ENCODE assay signal across 1 mouse cellular context in the genomic region with DNA sequence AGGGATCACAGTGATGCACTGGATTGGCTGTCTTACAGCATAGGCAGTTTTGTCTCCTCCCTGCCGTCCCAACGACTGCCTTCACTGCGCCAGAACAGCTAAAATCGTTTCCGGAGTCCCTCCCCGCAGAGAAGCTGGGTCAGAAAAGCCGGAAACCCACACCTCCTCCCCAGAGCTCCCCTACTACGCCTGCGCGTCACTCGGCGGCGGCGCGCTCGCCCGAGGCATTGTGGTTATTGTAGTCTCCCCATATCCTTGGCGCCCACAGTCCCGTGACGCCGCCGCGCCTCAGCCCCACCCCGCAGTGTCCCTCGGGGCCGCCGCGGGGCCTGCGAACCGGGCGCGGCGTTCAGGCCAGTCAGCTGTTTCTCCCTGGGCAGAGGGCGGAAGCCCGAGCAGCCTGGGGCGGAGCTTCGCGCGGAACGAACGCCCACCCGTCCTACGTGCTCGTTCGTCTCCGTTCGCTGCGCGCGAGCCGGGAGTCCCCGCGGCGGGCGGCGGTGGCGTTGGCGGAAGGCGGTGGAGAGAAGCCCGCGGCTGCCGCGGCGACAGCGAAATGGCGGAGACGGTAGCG.
A peak's percentile ranks its signal among the peaks of the same experiment; 100 is the strongest.
TF ChIP-seq lines count a peak whose summit lies in the region.

A gene (plus strand): TSS at position 256 of the 574 bp plus-strand sequence.

TF ChIP-seq in CH12.LX, 34 proteins besides CTCF, POLR2A, EP300 and RAD21 (continued from another document):
- TF ChIP-seq MYC (IDR thresholded peaks at IDR 0.05; ENCODE audit: low read depth, low read length) (no peak), ZNF384 (IDR thresholded peaks at IDR 0.05; ENCODE audit: low read depth, low read length) (no peak), GABPA (IDR thresholded peaks at IDR 0.05; ENCODE audit: insufficient replicate concordance, low read depth, low read length) (no peak; the same call in 1 of the 2 replicates), MXI1 (IDR thresholded peaks at IDR 0.05; ENCODE audit: low read depth, low read length) (peak; percentile 41; the same call in 1 of the 2 replicates), ETS1 (conservative IDR thresholded peaks at IDR 0.05; ENCODE audit: low read depth, low read length) (peak; percentile 68), NELFE (IDR thresholded peaks at IDR 0.05; ENCODE audit: low read depth, low read length) (peak; percentile 41), ELF1 (IDR thresholded peaks at IDR 0.05; ENCODE audit: low read depth, low read length) (peak; percentile 93), MEF2A (IDR thresholded peaks at IDR 0.05; ENCODE audit: borderline replicate concordance, low read depth, low read length) (peak; percentile 60; the same call in 1 of the 2 replicates), ZC3H11A (IDR thresholded peaks at IDR 0.05; ENCODE audit: low read depth, low read length) (no peak), PAX5 (IDR thresholded peaks at IDR 0.05; ENCODE audit: low read length) (no peak), E2F4 (IDR thresholded peaks at IDR 0.05; ENCODE audit: insufficient replicate concordance, low read depth, low read length) (peak; percentile 70; the same call in 1 of the 2 replicates), RCOR1 (conservative IDR thresholded peaks at IDR 0.05; ENCODE audit: low read depth, low read length) (0 out of 2 replicates have a peak, but pooled peaks have one; percentile 19), SMC3 (IDR thresholded peaks at IDR 0.05; ENCODE audit: low read depth, low read length) (no peak), JUN (IDR thresholded peaks at IDR 0.05; ENCODE audit: insufficient read depth, low read depth, low read length) (no peak), HCFC1 (IDR thresholded peaks at IDR 0.05; ENCODE audit: low read depth, low read length) (peak; percentile 98), TCF12 (IDR thresholded peaks at IDR 0.05; ENCODE audit: low read depth, low read length) (peak; percentile 55; the same call in 1 of the 2 replicates), CHD2 (IDR thresholded peaks at IDR 0.05; ENCODE audit: low read length) (no peak), NRF1 (IDR thresholded peaks at IDR 0.05; ENCODE audit: low read depth, low read length) (peak; percentile 89), IRF4 (IDR thresholded peaks at IDR 0.05; ENCODE audit: low read depth, low read length) (no peak), SIN3A (IDR thresholded peaks at IDR 0.05; ENCODE audit: low read length) (peak; percentile 78; the same call in 1 of the 2 replicates), CHD1 (IDR thresholded peaks at IDR 0.05; ENCODE audit: low read depth, low read length) (no peak)
